Mouse (Mus musculus) embryonic facial prominence, embryonic 10.5 days (tissue): ENCODE data around the gene Eif4h. TPM values are rescaled to one million over a fixed set of nuclear protein-coding genes. Genes with fewer than 3 reads are reported as not detected.

ENCODE experiments used
- DNase-seq: peaks from one replicate; pipeline ENCODE4 v3.0.0-alpha.2; 2017; ENCODE audit warnings: low spot score
- H3K27ac ChIP-seq: fragments of 300-500 bp; sonication (generic); replicated peaks from 2 replicates; pipeline ENCODE4 v1.5.1; 2016; ENCODE audit warnings: mild to moderate bottlenecking
- H3K27me3 ChIP-seq: fragments of 300-500 bp; sonication (generic); replicated peaks from 2 replicates; pipeline ENCODE4 v1.6.1; 2016; ENCODE audit warnings: low read depth, mild to moderate bottlenecking; ENCODE audit not compliant: poor library complexity, severe bottlenecking
- H3K36me3 ChIP-seq: fragments of 300-500 bp; sonication (generic); replicated peaks from 2 replicates; pipeline ENCODE4 v1.6.1; 2016; ENCODE audit warnings: mild to moderate bottlenecking, moderate library complexity
- H3K4me1 ChIP-seq: fragments of 300-500 bp; sonication (generic); 2 replicates; pipeline ENCODE4 v1.6.1; 2016
- H3K4me3 ChIP-seq: fragments of 300-500 bp; sonication (generic); 2 replicates; pipeline ENCODE4 v1.5.1; 2016; ENCODE audit warnings: mild to moderate bottlenecking, moderate library complexity
- H3K9me3 ChIP-seq: fragments of 300-500 bp; sonication (generic); 2 replicates; pipeline ENCODE4 v1.6.1; 2016; ENCODE audit warnings: mild to moderate bottlenecking
- WGBS: fragments of 180-500 bp; shearing (Covaris S2); methylation state at CpG from one replicate; pipeline ENCODE4 v1.1.7; 2016; 5-methylcytosine and 5-hydroxymethylcytosine counted together
- polyA plus RNA-seq: library from polyadenylated mRNA; unstranded; fragments of >200 nt; fragmentation: Nextera tagmentation; extraction: Ambion mirVana; gene quantifications from 2 replicates; pipeline ENCODE4 v1.2.1, GENCODE M21; 2016

The Eif4h gene
- polyA plus RNA-seq, 1 experiment from 2014 or later, result 593 TPM

DNA sequence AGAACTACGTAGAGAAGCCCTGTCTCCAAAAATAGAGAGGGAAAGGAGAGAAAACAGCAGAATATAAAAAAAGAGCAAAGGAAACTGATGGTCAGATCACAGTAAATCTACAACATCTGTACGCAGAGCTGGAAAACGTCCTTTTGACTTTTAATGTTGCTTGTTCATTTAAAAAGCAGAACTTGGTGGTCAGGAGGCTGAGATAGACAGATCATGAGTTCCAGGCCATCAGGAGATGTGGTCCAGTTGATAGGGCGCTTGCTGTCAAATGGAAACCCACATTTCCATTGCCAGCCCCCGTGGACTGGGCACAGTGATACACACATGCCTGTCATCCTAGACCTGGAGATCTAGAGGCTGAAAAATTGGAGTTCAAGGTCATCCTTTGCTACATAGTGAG, 54.5 kb downstream of the Eif4h start:
- H3K27me3 ChIP-seq, result no peaks in the 10 kb centered on the region
- H3K4me3 ChIP-seq, result no peak overlapping the region
- no peak for DNase-seq
- no peak overlapping the region for H3K27ac ChIP-seq
- no peaks in the 10 kb centered on the region for H3K9me3 ChIP-seq
- H3K4me1 ChIP-seq, result peaks cover 12% of the 10 kb centered on the region
- WGBS, result 92% methylated on average over 5 of the region's 5 CpGs
- H3K36me3 ChIP-seq, result peaks cover 50% of the 10 kb centered on the region

DNA sequence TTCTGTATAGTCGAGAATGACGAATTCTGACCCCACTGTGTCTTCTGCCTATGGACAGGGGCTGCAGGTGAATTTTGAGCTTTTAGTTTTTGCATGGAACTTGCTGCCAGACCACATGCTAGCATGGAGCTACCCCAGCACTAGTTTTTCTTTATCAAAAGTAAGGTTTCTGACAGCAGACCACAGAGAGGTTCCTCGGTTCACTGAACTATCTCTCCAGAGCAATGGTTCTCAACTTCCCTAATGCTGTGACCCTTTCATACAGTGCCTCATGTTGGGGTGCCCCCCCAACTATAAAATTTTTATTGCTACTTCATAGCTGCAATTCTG, 55.4 kb downstream of the Eif4h start:
- peaks cover 12% of the 10 kb centered on the region for H3K4me1 ChIP-seq
- H3K27me3 ChIP-seq, result no peaks in the 10 kb centered on the region
- DNase-seq, result no peak
- H3K4me3 ChIP-seq, result peak overlapping the region; percentile 92
- H3K36me3 ChIP-seq, result peaks cover 40% of the 10 kb centered on the region
- WGBS, result 89% methylated on average over 3 of the region's 3 CpGs
- no peak overlapping the region for H3K27ac ChIP-seq
- H3K9me3 ChIP-seq, result no peaks in the 10 kb centered on the region

DNA sequence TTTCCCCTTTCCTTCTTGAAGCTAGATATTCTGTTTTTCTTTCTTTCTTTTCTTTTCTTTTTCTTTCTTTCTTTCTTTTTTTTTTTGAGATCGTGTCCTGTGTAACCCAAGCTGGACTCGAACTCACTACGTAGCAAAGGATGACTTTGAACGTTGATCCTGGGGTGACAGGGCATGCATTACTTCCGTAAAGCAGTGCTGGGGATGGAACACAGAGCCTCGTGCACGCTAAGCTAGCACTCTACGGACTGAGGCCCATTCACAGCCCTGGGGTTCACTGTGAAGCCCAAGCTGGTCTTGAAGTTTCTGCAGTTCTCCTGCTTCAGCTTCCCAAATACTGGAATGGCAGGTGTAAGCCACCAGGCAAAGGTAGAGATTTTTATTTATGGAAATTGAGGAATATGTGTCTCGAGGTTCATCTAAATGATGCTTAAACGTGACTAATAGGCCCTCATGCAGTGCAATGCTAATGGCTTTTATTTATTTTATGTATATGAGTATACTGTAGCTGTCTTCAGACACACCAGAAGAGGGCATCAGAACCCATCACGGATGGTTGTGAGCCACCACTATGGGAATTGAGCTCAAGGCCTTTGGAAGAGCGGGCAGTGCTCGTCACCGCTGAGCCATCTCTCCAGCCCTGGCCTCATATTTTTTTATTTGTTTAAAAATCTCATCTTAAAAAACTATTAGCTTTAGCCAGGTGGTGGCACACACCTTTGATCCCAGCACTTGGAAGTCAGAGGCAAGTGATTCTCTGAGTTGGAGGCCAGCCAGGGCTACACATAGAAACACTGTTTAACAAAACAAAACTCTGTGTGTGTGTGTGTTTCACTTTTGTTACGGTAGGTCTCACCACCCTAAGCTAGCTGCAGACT, 56.0 kb downstream of the Eif4h start:
- Histone ChIP-seq H3K36me3 (peaks cover 34% of the 10 kb centered on the region), H3K27me3 (no peaks in the 10 kb centered on the region), H3K27ac (peak overlapping the region; percentile 90), H3K4me1 (peaks cover 12% of the 10 kb centered on the region), H3K4me3 (peak overlapping the region; percentile 92), H3K9me3 (no peaks in the 10 kb centered on the region)
- 31% methylated on average over 15 of the region's 15 CpGs for WGBS
- no peak for DNase-seq

GRCm38 (mm10) chr5:134582221-134582907, 56.9 kb downstream of the Eif4h start:
- peak; percentile 96 for DNase-seq
- Histone ChIP-seq H3K4me3 (peak overlapping the region; percentile 92), H3K4me1 (peaks cover 12% of the 10 kb centered on the region), H3K27ac (peak overlapping the region; percentile 90), H3K36me3 (peaks cover 26% of the 10 kb centered on the region), H3K9me3 (no peaks in the 10 kb centered on the region), H3K27me3 (no peaks in the 10 kb centered on the region)
- WGBS, result 7% methylated on average over 30 of the region's 30 CpGs

GRCm38 (mm10) chr5:134581146-134581545, 58.1 kb downstream of the Eif4h start, which contains the start of gene Rfc2:
Rfc2 (plus strand) TSS chr5:134581366.
- WGBS, result 81% methylated on average over 5 of the region's 5 CpGs
- H3K36me3 ChIP-seq, result peaks cover 13% of the 10 kb centered on the region
- H3K4me1 ChIP-seq, result peaks cover 12% of the 10 kb centered on the region
- no peaks in the 10 kb centered on the region for H3K9me3 ChIP-seq
- H3K27ac ChIP-seq, result no peak within 1 kb of the TSS
- no peak within 1 kb of the TSS for H3K4me3 ChIP-seq
- DNase-seq, result no peak
- no peaks in the 10 kb centered on the region for H3K27me3 ChIP-seq

DNA sequence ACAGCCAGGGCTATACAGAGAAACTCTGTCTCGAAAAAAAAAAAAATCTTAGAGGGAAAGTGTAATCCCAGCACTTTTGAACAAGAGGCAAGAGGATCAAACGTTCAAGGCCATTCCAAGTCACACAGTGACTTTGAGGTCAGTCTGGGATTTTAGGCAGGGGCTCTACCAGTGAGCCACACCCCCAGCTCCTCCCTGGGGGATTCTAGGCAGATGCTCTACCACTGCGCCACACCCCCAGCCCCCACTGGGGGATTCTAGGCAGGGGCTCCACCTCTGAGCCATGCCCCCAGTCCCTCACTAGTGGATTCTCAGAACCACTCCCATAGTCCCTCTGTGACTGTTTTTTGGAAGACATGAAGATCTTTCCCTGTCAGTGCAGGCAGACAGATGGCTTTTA, 60.2 kb downstream of the Eif4h start:
- DNase-seq, result no peak
- 68% methylated on average over 3 of the region's 3 CpGs for WGBS
- Histone ChIP-seq H3K9me3 (no peaks in the 10 kb centered on the region), H3K27ac (no peak overlapping the region), H3K4me3 (no peak overlapping the region), H3K36me3 (no peaks in the 10 kb centered on the region), H3K4me1 (peaks cover 13% of the 10 kb centered on the region), H3K27me3 (no peaks in the 10 kb centered on the region)

- whole genome bisulfite sequencing, result 85% methylated on average over 7 of the region's 7 CpGs
- Histone ChIP-seq H3K27ac (no peak overlapping the region), H3K36me3 (no peaks in the 10 kb centered on the region), H3K9me3 (no peaks in the 10 kb centered on the region), H3K4me1 (peaks cover 7% of the 10 kb centered on the region), H3K27me3 (peaks cover 4% of the 10 kb centered on the region), H3K4me3 (no peak overlapping the region)
- DNase-seq, result peak; percentile 25
Observed at GRCm38 (mm10) chr5:134577534-134577933, 61.8 kb downstream of the Eif4h start.

GRCm38 (mm10) chr5:134576517-134577220, 62.6 kb downstream of the Eif4h start:
- 77% methylated on average over 14 of the region's 14 CpGs for WGBS
- DNase-seq, result no peak
- no peak overlapping the region for H3K27ac ChIP-seq
- no peak overlapping the region for H3K4me3 ChIP-seq
- peaks cover 5% of the 10 kb centered on the region for H3K27me3 ChIP-seq
- no peaks in the 10 kb centered on the region for H3K9me3 ChIP-seq
- H3K36me3 ChIP-seq, result no peaks in the 10 kb centered on the region
- H3K4me1 ChIP-seq, result peaks cover 16% of the 10 kb centered on the region

DNA sequence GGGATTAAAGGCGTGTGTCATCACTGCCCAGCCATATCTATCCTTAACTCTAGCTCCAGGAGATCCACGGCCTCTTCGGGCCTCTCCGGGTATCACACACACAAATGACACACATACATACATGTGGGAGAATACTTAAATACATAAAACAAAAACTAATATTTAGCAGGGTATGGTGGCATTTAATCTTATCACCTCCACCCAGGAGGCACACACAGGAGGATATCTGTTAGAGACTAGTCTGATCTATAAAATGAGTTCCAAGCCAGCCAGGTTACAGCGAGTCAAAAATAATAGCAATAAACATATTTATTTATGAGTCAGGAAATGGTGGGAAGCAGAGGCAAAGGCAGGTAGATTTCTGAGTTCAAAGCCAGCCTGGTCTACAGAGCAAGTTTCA, 63.5 kb downstream of the Eif4h start:
- no peak for DNase-seq
- H3K4me3 ChIP-seq, result no peak overlapping the region
- 95% methylated on average over 5 of the region's 5 CpGs for WGBS

DNA sequence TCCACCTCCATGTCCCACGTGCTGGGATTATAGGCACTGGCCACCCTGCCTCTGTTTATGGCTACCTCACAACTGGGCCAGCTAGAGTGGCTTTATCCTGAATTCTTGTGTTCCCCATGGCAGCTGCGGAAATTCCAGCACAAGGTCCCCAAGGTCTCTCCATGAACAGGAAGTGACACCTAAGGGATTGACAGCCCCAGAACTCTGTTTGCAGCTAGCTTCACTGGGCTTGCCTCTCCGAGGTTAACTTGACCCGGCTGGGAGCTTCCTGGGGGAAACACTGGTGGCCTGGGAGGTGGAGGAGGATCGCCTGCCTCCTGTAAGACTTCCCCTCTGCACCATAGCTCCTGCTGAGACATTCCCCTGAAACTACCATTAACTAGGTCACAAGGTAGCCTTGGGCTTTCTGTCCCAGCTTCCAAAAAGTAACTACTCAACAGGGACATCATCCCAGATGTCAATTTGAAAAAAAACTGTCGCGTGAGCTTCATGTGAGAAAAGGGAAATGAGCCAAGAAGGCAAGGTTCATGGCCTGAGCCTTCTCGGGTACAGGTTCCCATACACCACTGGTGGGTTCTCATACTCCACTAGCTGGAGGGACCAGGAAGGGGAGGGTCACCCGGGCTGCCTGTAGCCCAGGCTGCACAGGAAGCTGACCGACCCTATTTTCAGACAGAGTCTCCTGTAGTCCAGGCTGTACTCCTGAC, 66.6 kb downstream of the Eif4h start:
- H3K4me3 ChIP-seq, result peak overlapping the region; percentile 62
- H3K27ac ChIP-seq, result peak overlapping the region; percentile 78

More for the DNA sequence above, 63.5 kb downstream of the Eif4h start:
- H3K36me3 ChIP-seq, result no peaks in the 10 kb centered on the region
- H3K27ac ChIP-seq, result no peak overlapping the region
- H3K27me3 ChIP-seq, result peaks cover 5% of the 10 kb centered on the region
- peaks cover 18% of the 10 kb centered on the region for H3K4me1 ChIP-seq
- H3K9me3 ChIP-seq, result no peaks in the 10 kb centered on the region

DNA sequence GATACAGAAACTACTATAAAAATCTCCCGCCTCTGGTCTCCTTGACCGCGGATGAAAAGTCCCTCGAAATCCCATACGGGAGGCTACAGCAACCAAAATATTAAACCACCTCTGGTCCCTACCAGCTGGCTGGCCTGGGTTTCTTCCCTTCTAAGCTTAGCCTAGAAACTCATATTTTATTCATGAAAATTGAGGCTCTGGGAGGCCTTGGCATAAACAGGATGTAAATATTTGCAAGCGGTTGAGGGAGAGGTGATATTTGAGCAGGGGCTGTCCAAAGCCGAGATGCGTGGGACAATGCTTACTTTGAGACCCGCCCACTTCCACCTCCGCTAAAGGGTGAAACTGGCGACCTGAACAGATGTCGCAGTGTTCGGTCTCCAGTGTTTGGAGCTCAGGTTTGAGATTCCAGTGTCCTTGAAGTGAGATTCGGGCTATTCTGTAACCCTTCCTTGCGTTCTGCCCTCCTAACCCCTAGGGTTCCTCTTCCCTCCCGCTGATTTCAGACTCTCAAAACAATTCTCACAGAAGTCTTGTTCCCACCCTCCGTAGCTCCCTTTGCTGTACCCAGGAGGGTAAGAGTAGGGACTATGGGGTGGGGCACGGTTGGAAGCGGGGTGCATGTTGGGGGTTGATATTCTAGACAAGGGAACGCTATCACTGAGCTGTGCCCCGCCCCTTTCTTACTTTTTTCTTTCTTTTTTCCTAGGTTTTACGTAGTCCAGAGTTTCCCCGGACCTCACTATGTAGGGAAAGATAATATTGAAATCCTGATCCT, 67.4 kb downstream of the Eif4h start:
- no peaks in the 10 kb centered on the region for H3K36me3 ChIP-seq
- peak; percentile 74 for DNase-seq
- peaks cover 37% of the 10 kb centered on the region for H3K4me1 ChIP-seq
- 2% methylated on average over 23 of the region's 23 CpGs for WGBS
- peak overlapping the region; percentile 78 for H3K27ac ChIP-seq
- H3K9me3 ChIP-seq, result no peaks in the 10 kb centered on the region
- H3K4me3 ChIP-seq, result peak overlapping the region; percentile 62
- H3K27me3 ChIP-seq, result peaks cover 5% of the 10 kb centered on the region

More for the DNA sequence above, 66.6 kb downstream of the Eif4h start:
- WGBS, result 39% methylated on average over 10 of the region's 10 CpGs
- peak; percentile 26 for DNase-seq
- Histone ChIP-seq H3K36me3 (no peaks in the 10 kb centered on the region), H3K9me3 (no peaks in the 10 kb centered on the region), H3K4me1 (peaks cover 37% of the 10 kb centered on the region), H3K27me3 (peaks cover 5% of the 10 kb centered on the region)
